In genomic region chr13:102947546-102947945, GRCm38 (mm10) we compare ENCODE assay signal across 19 mouse cellular contexts.
DNase-seq lines count a peak whose midpoint lies in the region; ATAC-seq and TF ChIP-seq lines count a peak whose summit lies in the region.
"Had no signal": no experiment of that assay in that cellular context is flagged by ENCODE, and none has a peak within 500 bp of the region (broad histone marks: within the 10 kb centered on the region; RNA-seq: fewer than 3 reads in every experiment).

No protein-coding gene starts in this region.

- TF ChIP-seq CTCF in hindbrain, postnatal 0 days (IDR thresholded peaks at IDR 0.05; ENCODE audit: low read depth) = no peak

- no peaks in the 10 kb centered on the region for H3K36me3 ChIP-seq in hindbrain, postnatal 0 days (ENCODE audit: insufficient read depth, low read length)
- H3K36me3 ChIP-seq in hindbrain, embryonic 11.5 days (ENCODE audit: control insufficient read depth, insufficient read depth, low read length) = no peaks in the 10 kb centered on the region
- H3K36me3 ChIP-seq: embryonic facial prominence, embryonic 10.5 days; heart, embryonic 15.5 days; intestine, embryonic 15.5 days; midbrain, embryonic 10.5 days had no signal

- H3K4me2 ChIP-seq in hindbrain, postnatal 0 days (ENCODE audit: low read depth, low read length) = no peak overlapping the region
- no peak overlapping the region for H3K4me2 ChIP-seq in hindbrain, embryonic 11.5 days (replicated peaks; ENCODE audit: low read depth, low read length)
- H3K4me2 ChIP-seq: heart, embryonic 15.5 days; hindbrain, embryonic 14.5 days; intestine, embryonic 15.5 days had no signal

- H3K9me3 ChIP-seq in hindbrain, postnatal 0 days (ENCODE audit: low read length) = no peaks in the 10 kb centered on the region
- H3K9me3 ChIP-seq in hindbrain, embryonic 11.5 days (ENCODE audit: control insufficient read depth, low read length) = no peaks in the 10 kb centered on the region
- H3K9me3 ChIP-seq: embryonic facial prominence, embryonic 10.5 days; heart, embryonic 15.5 days; intestine, embryonic 15.5 days; midbrain, embryonic 10.5 days had no signal

- ATAC-seq in hindbrain, postnatal 0 days = no peak
- ATAC-seq in hindbrain, embryonic 11.5 days (ENCODE audit: low FRiP score) = no peak
- ATAC-seq: intestine, embryonic 15.5 days had no signal

- no peak overlapping the region for H3K27ac ChIP-seq in hindbrain, postnatal 0 days
- H3K27ac ChIP-seq in hindbrain, embryonic 11.5 days (ENCODE audit: low read depth, low read length) = no peak overlapping the region
- H3K27ac ChIP-seq: embryonic facial prominence, embryonic 10.5 days; hindbrain, embryonic 14.5 days; intestine, embryonic 15.5 days; macrophage; midbrain, embryonic 10.5 days had no signal

- H3K4me1 ChIP-seq in hindbrain, postnatal 0 days (ENCODE audit: insufficient read depth, low read length) = peaks cover 6% of the 10 kb centered on the region
- H3K4me1 ChIP-seq in hindbrain, embryonic 11.5 days (replicated peaks; ENCODE audit: control insufficient read depth, insufficient read depth, low read length) = no peaks in the 10 kb centered on the region
- H3K4me1 ChIP-seq: intestine, embryonic 15.5 days had no signal

- 54% methylated on average over 2 of the region's 2 CpGs for WGBS in hindbrain, postnatal 0 days
- 83% methylated on average over 2 of the region's 2 CpGs for WGBS in hindbrain, embryonic 11.5 days

- no peak overlapping the region for H3K4me3 ChIP-seq in hindbrain, postnatal 0 days (ENCODE audit: low read length)
- no peak overlapping the region for H3K4me3 ChIP-seq in hindbrain, embryonic 11.5 days (ENCODE audit: low read depth, low read length)
- H3K4me3 ChIP-seq: embryonic facial prominence, embryonic 10.5 days; heart, embryonic 15.5 days; intestine, embryonic 15.5 days; midbrain, embryonic 10.5 days had no signal

- no peaks in the 10 kb centered on the region for H3K27me3 ChIP-seq in hindbrain, postnatal 0 days (ENCODE audit: insufficient read depth, low read length)
- H3K27me3 ChIP-seq in hindbrain, embryonic 11.5 days (ENCODE audit: control insufficient read depth, insufficient read depth, low read length) = no peaks in the 10 kb centered on the region
- H3K27me3 ChIP-seq: heart, embryonic 15.5 days; intestine, embryonic 15.5 days had no signal

- peak; percentile 23 for DNase-seq in gastrocnemius, postnatal 10 days
- no peak for DNase-seq in gastrocnemius, adult 18-20 months (ENCODE audit: low spot score)
- peak; percentile 36 for DNase-seq in hindbrain, postnatal 0 days (ENCODE audit: low spot score)
- no peak for DNase-seq in hindbrain, embryonic 11.5 days (ENCODE audit: low spot score)
- DNase-seq in ovary, postnatal 14 days (ENCODE audit: low spot score) = peak; percentile 15
- DNase-seq in ovary, postnatal 36 days (ENCODE audit: low spot score) = no peak
- DNase-seq in skeletal muscle tissue, adult 2 months (ENCODE audit: low read depth, low spot score) = peak; percentile 27
- no peak for DNase-seq in embryo, embryonic 10.5 days (ENCODE audit: low spot score)
- DNase-seq: adrenal gland, adult 8-10 months; B cell, adult 2 months; kidney, postnatal 36 days; liver; right cerebral cortex, adult 18-20 months had no signal

- H3K9ac ChIP-seq in hindbrain, postnatal 0 days (replicated peaks; ENCODE audit: low read length) = no peak overlapping the region
- no peak overlapping the region for H3K9ac ChIP-seq in hindbrain, embryonic 11.5 days (ENCODE audit: low read depth, low read length)
- H3K9ac ChIP-seq: heart, embryonic 15.5 days; hindbrain, embryonic 14.5 days; intestine, embryonic 15.5 days had no signal

Comparison
In these comparisons a context has a peak if more than half of its experiments do, and no peak if none do; other contexts are left out.
1. DNase-seq: peak in gastrocnemius, postnatal 10 days (single experiment), hindbrain, postnatal 0 days (single experiment), ovary, postnatal 14 days (single experiment) and skeletal muscle tissue, adult 2 months (single experiment); none in gastrocnemius, adult 18-20 months (single experiment), hindbrain, embryonic 11.5 days (single experiment), ovary, postnatal 36 days (single experiment) and embryo, embryonic 10.5 days (single experiment).